Mouse (Mus musculus) cerebellum, adult 2 months (tissue): ENCODE data around the gene Tacr1.

ENCODE experiments used
- CTCF ChIP-seq: fragments of 200-500 bp; IDR thresholded peaks from 2 replicates; pipeline ENCODE4 v1.5.1; 2011; ENCODE audit warnings: low read depth, mild to moderate bottlenecking, control low read depth, low read length, moderate library complexity, borderline replicate concordance; ENCODE audit not compliant: insufficient read depth
- POLR2A ChIP-seq: fragments of 200-500 bp; IDR thresholded peaks from 2 replicates; pipeline ENCODE4 v1.6.1; 2011; ENCODE audit warnings: low read length, control low read depth, borderline replicate concordance; ENCODE audit not compliant: insufficient read depth

DNA sequence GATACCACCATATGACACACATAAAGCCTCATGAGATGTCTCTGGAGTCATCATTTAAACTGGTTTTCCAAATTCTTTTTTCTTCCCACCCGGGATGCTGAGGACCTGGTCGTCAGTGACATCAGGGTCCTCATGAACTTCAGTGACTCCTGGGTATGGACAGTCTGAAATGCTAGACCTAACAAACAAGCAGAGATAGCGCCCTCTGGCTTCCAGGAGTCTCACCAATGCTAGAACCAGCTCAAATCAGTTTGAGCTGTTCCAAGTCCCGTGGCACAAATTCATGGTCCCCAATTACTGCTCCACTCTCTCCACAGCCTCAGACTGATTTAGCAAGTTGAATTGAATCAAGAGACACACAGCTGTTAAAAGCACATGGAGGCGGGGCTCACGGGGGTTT, 16.2 kb downstream of the Tacr1 start:
- TF ChIP-seq CTCF: no peak
- TF ChIP-seq POLR2A: no peak
